27 mouse cellular contexts compared by ENCODE assay signal in genomic region chr9:106641346-106641745, GRCm38 (mm10). TPM values are rescaled to one million over a fixed set of nuclear protein-coding genes. Genes with fewer than 3 reads are reported as not detected.
"Had no signal": no experiment of that assay in that cellular context is flagged by ENCODE, and none has a peak within 500 bp of the region (broad histone marks: within the 10 kb centered on the region; RNA-seq: fewer than 3 reads in every experiment).

No protein-coding gene starts in this region.

- H3K27ac ChIP-seq: lung, embryonic 15.5 days; macrophage; neural tube, embryonic 13.5 days; neural tube, embryonic 15.5 days had no signal

- H3K4me1 ChIP-seq: lung, embryonic 15.5 days; neural tube, embryonic 13.5 days; neural tube, embryonic 15.5 days had no signal

- H3K9ac ChIP-seq: liver, postnatal 0 days; lung, embryonic 15.5 days; neural tube, embryonic 13.5 days; neural tube, embryonic 15.5 days had no signal

- H3K4me2 ChIP-seq: lung, embryonic 15.5 days; midbrain, embryonic 11.5 days; neural tube, embryonic 13.5 days; neural tube, embryonic 15.5 days had no signal

- H3K9me3 ChIP-seq: lung, embryonic 15.5 days; megakaryocyte, embryonic 14.5 days; neural tube, embryonic 13.5 days; neural tube, embryonic 15.5 days had no signal

- H3K4me3 ChIP-seq: lung, embryonic 15.5 days; megakaryocyte, embryonic 14.5 days; myocyte; neural tube, embryonic 13.5 days; neural tube, embryonic 15.5 days had no signal

- ATAC-seq: liver, postnatal 0 days; lung, postnatal 0 days; midbrain, embryonic 16.5 days had no signal

- DNase-seq: liver, postnatal 0 days; lung, adult 2 months; lung, postnatal 14 days; lung, postnatal 36 days; midbrain, embryonic 14.5 days; right cerebral cortex, adult 18-20 months; right cerebral cortex, postnatal 25 days; right cerebral cortex, postnatal 4 days; spleen, adult 18-20 months; thymus, adult 18-20 months; thymus, postnatal 14 days; thymus, postnatal 36 days had no signal

- H3K36me3 ChIP-seq: lung, embryonic 15.5 days; neural tube, embryonic 13.5 days; neural tube, embryonic 15.5 days had no signal

- H3K27me3 ChIP-seq: lung, embryonic 15.5 days; neural tube, embryonic 13.5 days; neural tube, embryonic 15.5 days had no signal

RNA-seq across cellular contexts. Expression of gene Grm2, which starts 14.5 kb away (rescaled TPM):
- total RNA-seq: megakaryocyte progenitor cell, adult 5-6 weeks had no signal
- polyA plus RNA-seq: liver, postnatal 0 days; lung, adult 2 months; lung, postnatal 0 days; macrophage; myocyte; stomach, embryonic 14.5 days had no signal

RNA-seq across cellular contexts. Expression of gene Iqcf6, which starts 15.0 kb away (rescaled TPM):
- total RNA-seq: megakaryocyte progenitor cell, adult 5-6 weeks had no signal
- polyA plus RNA-seq: liver, postnatal 0 days; lung, adult 2 months; lung, embryonic 15.5 days; lung, postnatal 0 days; macrophage; midbrain, embryonic 11.5 days; midbrain, embryonic 14.5 days; midbrain, embryonic 16.5 days; myocyte; neural tube, embryonic 11.5 days; neural tube, embryonic 13.5 days; neural tube, embryonic 15.5 days; small intestine, adult 2 months; stomach, embryonic 14.5 days; stomach, embryonic 16.5 days; thymus, postnatal 0 days had no signal
